ENCODE assay signal across 22 mouse cellular contexts in the genomic region with DNA sequence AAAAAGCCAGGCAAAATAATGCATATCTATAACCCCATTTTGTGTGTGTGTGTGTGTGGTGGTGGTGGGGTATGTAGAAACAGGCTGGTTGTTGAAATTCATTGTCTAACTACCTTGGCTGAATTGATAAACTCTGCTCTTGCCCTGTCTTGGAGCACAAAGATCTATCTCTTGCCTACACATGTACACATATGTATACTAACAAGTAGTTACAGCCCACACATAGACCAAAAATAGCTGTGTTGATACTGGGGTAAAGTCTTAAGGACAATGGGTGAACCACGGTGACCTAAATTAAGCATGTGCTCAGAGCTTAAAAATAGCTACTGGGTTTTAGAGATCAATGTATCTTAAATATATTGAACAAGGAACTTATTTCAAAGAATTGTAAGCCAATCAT. TPM values are rescaled to one million over a fixed set of nuclear protein-coding genes. Genes with fewer than 3 reads are reported as not detected.
DNase-seq lines count a peak whose midpoint lies in the region; ATAC-seq and TF ChIP-seq lines count a peak whose summit lies in the region.
"Had no signal": no experiment of that assay in that cellular context is flagged by ENCODE, and none has a peak within 500 bp of the region (broad histone marks: within the 10 kb centered on the region; RNA-seq: fewer than 3 reads in every experiment).

No protein-coding gene starts in this region.

- H3K27me3 ChIP-seq in heart, embryonic 15.5 days: no peaks in the 10 kb centered on the region
- H3K27me3 ChIP-seq: embryonic facial prominence, embryonic 15.5 days had no signal

- peak overlapping the region; percentile 48; the same call in 1 of the 2 replicates for H3K27ac ChIP-seq in gastrocnemius, adult 2 months
- peak overlapping the region; percentile 23 for H3K27ac ChIP-seq in heart, embryonic 15.5 days
- H3K27ac ChIP-seq: embryonic facial prominence, embryonic 15.5 days; hindbrain, embryonic 14.5 days; limb, embryonic 10.5 days; macrophage had no signal

- WGBS in heart, embryonic 15.5 days: 45% methylated on average over 1 of the region's 1 CpGs

- ATAC-seq in heart, embryonic 15.5 days (replicated peaks; ENCODE audit: insufficient number of reproducible peaks, insufficient read depth, low FRiP score, low read depth): no peak
- peak; percentile 65 for ATAC-seq in megakaryocyte progenitor cell, adult 5-6 weeks (replicated peaks; ENCODE audit: poor library complexity)
- ATAC-seq: inflammation-experienced regulatory T-cells, adult 6 months; lung, postnatal 0 days had no signal

- H3K9ac ChIP-seq in heart, embryonic 15.5 days: no peak overlapping the region
- H3K9ac ChIP-seq: embryonic facial prominence, embryonic 15.5 days; hindbrain, embryonic 14.5 days had no signal

- no peaks in the 10 kb centered on the region for H3K36me3 ChIP-seq in heart, embryonic 15.5 days

- TF ChIP-seq CTCF in gastrocnemius, adult 2 months (IDR thresholded peaks at IDR 0.05): no peak

- H3K9me3 ChIP-seq in heart, embryonic 15.5 days (replicated peaks): no peaks in the 10 kb centered on the region
- H3K9me3 ChIP-seq: embryonic facial prominence, embryonic 15.5 days; limb, embryonic 10.5 days had no signal

- H3K4me3 ChIP-seq in gastrocnemius, adult 2 months: no peak overlapping the region
- H3K4me3 ChIP-seq in heart, embryonic 15.5 days: no peak overlapping the region
- H3K4me3 ChIP-seq: embryonic facial prominence, embryonic 15.5 days; limb, embryonic 10.5 days had no signal

- H3K4me2 ChIP-seq in heart, embryonic 15.5 days: 0 out of 2 replicates have a peak overlapping the region, but pooled peaks have one; percentile 23
- H3K4me2 ChIP-seq: embryonic facial prominence, embryonic 15.5 days; hindbrain, embryonic 14.5 days; midbrain, embryonic 11.5 days had no signal

- H3K4me1 ChIP-seq in heart, embryonic 15.5 days (replicated peaks): peaks cover 25% of the 10 kb centered on the region
- H3K4me1 ChIP-seq: embryonic facial prominence, embryonic 15.5 days; limb, embryonic 10.5 days had no signal

- intact Hi-C loops in gastrocnemius, adult 2 months (cut with DNase I): no loop called here
- intact Hi-C loops in heart, postnatal 14 days (cut with DNase I): no loop called here

- DNase-seq in gastrocnemius, adult 2 months: no peak
- DNase-seq in gastrocnemius, postnatal 10 days: no peak
- no peak for DNase-seq in heart, postnatal 14 days
- DNase-seq in brain, adult 2 months (ENCODE audit: low read depth, low spot score): peak; percentile 17
- DNase-seq in cerebellum, postnatal 4 days (ENCODE audit: low spot score in 2 of 2): no peak
- DNase-seq in thymus, postnatal 14 days: no peak
- DNase-seq: adrenal gland, postnatal 14 days; cerebellum, adult 8-10 months; cerebellum, postnatal 36 days; gastrocnemius, postnatal 25 days; kidney, adult 2 months; kidney, postnatal 10 days; thymus, adult 18-20 months had no signal

RNA-seq across cellular contexts. Expression of a gene that starts 10.3 kb away (rescaled TPM):
- total RNA-seq in gastrocnemius, adult 2 months (2021): 10 to 100 TPM; 83.1 to 83.6 TPM
- total RNA-seq in gastrocnemius, postnatal 10 days (2021): 10 to 100 TPM; 80.7 to 98.1 TPM
- polyA plus RNA-seq in heart, embryonic 15.5 days (2015; fragmentation: Nextera tagmentation; extraction: Ambion mirVana): 24.4 and 25.4 TPM in 2 replicates
- total RNA-seq in heart, postnatal 14 days (2021): 100 to 1,000 TPM; 122 to 133 TPM
- total RNA-seq in megakaryocyte progenitor cell, adult 5-6 weeks (2015): 164 and 166 TPM in 2 replicates
- 116 and 129 TPM in 2 replicates for total RNA-seq in megakaryocyte progenitor cell, adult 5-6 weeks (2017)
